Mouse (Mus musculus) brain, embryonic 14.5 days (tissue): ENCODE data around the gene Lypd6. TPM values are rescaled to one million over a fixed set of nuclear protein-coding genes. Genes with fewer than 3 reads are reported as not detected.

Experiments used
- DNase-seq: peaks from one replicate; pipeline ENCODE4 v3.0.0-alpha.2; 2011; ENCODE audit warnings: low read depth
- CTCF ChIP-seq: fragments of 200-500 bp; IDR thresholded peaks from 2 replicates; pipeline ENCODE4 v1.5.1; 2012; ENCODE audit warnings: inconsistent platforms, mild to moderate bottlenecking, moderate library complexity, borderline replicate concordance; ENCODE audit not compliant: insufficient read depth, insufficient read length; ENCODE audit errors: extremely low read depth
- POLR2A ChIP-seq: fragments of 200-500 bp; IDR thresholded peaks from 2 replicates; pipeline ENCODE4 v1.6.1; 2012; ENCODE audit warnings: mild to moderate bottlenecking, inconsistent platforms, borderline replicate concordance; ENCODE audit not compliant: poor library complexity, insufficient read depth, insufficient read length, severe bottlenecking; ENCODE audit errors: extremely low read depth
- polyA plus RNA-seq: library from polyadenylated mRNA; depleted of rRNA; stranded (reverse); fragments of >200 nt; gene quantifications from 2 replicates; pipeline ENCODE4 v1.2.3, GENCODE M21; 2012

The Lypd6 gene
- polyA plus RNA-seq, 1 experiment, result 7.6 TPM

DNA sequence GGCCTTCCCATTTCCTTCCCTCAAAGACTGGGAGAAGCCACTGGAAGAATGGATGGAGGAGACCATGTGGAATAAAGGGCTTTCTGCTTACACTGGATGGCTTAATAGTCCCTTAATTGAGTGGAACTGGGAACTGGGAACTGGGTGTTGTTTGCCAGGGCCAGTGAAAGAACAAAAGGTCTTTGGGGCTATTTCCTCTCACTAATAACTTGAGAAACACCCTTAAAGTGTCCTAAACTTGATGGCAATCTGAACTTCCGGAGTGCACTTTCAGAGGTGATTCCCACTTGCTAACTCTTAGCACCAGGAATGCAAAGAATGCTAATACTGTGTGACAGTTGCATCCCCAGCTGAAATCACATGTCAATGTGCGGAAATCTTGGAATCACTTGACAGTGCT is 85.2 kb downstream of the Lypd6 start:
- no peak for DNase-seq
- TF ChIP-seq CTCF (no peak), POLR2A (no peak)

DNA sequence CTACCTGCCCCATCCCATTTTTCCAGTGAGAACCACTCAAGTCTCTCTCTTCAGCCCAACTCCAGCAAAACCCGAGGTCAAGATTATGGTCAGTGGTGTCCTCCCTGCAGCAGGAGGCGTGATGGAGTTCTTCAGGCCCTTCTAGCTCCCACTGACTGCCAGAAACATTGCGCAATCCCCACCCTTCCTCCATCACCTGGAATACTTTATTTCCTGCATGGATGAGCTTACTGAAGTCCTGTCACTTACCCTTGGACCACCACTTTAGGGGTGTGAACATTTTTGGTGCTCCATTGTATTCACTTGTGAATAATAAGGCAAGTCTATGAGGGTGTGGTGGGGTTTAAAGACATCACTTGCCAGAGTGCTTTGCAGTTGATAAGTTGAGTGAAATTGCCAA is 85.7 kb downstream of the Lypd6 start:
- no peak for TF ChIP-seq POLR2A
- no peak for TF ChIP-seq CTCF

DNA sequence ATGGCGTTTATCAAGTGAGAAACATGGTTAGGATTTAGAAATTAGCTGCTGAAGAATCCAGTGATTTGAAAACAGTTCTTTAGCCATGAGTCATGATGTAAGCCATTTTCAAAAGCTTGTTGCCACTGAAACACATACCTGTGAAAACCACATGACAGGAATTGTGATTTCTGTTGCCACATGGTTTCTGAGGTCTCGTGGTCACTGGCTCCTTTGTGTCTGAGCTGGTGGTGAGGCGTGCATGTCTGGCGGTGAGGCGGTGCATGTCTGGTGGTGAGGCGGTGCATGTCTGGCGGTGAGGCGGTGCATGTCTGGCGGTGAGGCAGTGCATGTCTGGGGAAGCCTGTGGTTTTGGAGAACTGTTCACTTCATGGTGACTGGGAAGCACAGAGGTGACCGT is 89.8 kb downstream of the Lypd6 start:
- DNase-seq, result no peak

More for the DNA sequence above, 85.7 kb downstream of the Lypd6 start:
- no peak for DNase-seq

DNA sequence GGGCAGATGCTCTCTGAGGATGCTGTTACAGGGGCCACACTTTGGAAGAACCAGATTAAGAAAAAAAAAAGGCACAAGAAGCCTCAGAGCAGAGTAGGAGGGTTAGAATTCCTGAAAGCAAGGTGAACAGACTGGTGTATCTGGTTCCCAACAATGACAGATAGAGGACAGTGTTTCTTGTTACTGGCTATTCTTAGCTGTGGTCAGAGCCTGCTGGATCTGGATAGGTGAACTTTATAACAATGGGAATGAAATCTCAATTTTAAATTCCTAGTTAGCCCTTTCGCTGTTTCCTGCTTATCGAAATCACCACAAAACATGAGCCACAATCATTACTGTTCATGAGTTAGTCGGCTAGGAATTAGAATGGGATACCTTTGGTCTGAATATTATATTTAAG is 93.8 kb downstream of the Lypd6 start:
- no peak for DNase-seq
- no peak for TF ChIP-seq CTCF
- no peak for TF ChIP-seq POLR2A

More for the DNA sequence above, 89.8 kb downstream of the Lypd6 start:
- TF ChIP-seq POLR2A, result no peak
- TF ChIP-seq CTCF, result no peak

DNA sequence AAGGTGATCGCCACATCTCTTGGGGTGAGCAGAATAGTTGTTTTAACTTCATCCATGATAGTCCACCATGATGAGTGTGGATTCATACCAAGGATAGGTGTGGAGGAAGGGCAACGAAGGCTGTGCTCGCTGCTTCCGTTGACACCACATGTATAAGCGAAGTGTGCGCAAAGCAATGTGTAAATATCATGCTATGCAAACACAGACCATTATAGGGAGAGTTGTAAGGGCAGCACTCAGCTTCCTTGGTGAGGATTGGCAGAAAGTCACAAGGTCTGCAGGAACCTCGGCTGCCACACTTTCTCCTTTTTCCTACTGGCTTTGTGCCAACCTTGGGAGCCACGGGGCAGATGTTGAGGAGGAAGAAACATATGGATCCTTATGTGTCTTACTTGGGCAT is 97.4 kb downstream of the Lypd6 start:
- TF ChIP-seq POLR2A, result no peak
- no peak for TF ChIP-seq CTCF
- DNase-seq, result no peak

GRCm38 (mm10) chr2:50165277-50165676 is 99.0 kb downstream of the Lypd6 start:
- no peak for DNase-seq
- TF ChIP-seq POLR2A (no peak), CTCF (no peak)

- TF ChIP-seq CTCF, result no peak
- no peak for TF ChIP-seq POLR2A
- no peak for DNase-seq
These were observed 99.9 kb downstream of the Lypd6 start for GRCm38 (mm10) chr2:50166082-50166481.

GRCm38 (mm10) chr2:50173730-50174528 is 107.7 kb downstream of the Lypd6 start:
- peak; percentile 59 for DNase-seq

GRCm38 (mm10) chr2:50175709-50176108 is 109.5 kb downstream of the Lypd6 start:
- TF ChIP-seq POLR2A, result no peak
- TF ChIP-seq CTCF, result no peak
- no peak for DNase-seq

More at GRCm38 (mm10) chr2:50173730-50174528, 107.7 kb downstream of the Lypd6 start:
- no peak for TF ChIP-seq CTCF
- TF ChIP-seq POLR2A, result no peak

- TF ChIP-seq CTCF (no peak), POLR2A (no peak)
- DNase-seq, result peak; percentile 69
These were observed 112.9 kb downstream of the Lypd6 start for GRCm38 (mm10) chr2:50179164-50179563.

DNA sequence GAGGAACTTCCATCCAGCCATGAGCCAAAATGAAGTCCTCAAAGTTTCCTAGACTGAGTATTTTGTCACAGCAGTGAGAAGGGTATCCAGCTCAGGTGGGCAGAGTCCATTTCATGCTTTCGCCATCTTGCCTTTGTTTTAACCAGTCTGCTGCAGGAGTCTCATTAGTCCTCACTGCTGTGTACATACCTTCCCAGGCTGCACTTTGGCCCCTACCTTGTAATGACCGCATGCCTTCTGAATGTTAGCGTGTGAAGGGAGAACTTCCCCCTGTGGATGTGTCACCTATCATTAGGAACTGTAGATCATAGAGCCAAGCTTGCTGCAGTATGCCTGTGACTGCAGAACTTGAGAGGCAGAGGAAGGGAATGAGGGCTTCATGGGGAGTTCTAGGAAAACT is 114.2 kb downstream of the Lypd6 start:
- DNase-seq, result no peak
- TF ChIP-seq POLR2A, result no peak
- TF ChIP-seq CTCF, result no peak

DNA sequence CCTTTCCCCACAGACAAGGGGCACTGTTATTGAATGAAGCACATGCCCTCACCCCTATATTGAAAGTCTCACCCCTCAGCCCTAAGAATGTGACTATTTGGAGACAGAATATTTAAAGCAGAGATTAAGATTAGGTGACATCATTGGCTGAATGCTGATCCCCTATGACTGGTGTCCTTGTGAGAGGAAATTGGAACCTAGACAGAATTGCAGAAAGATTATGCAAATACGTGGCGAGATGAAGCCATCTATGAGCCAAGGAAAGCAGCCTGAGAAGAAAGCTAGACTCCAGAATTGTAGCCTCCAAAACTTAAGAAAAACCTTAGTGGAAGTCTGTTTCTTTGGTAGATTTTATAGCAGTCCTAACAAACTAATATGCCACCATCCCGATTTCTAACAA is 115.1 kb downstream of the Lypd6 start:
- TF ChIP-seq POLR2A, result no peak
- no peak for TF ChIP-seq CTCF
- no peak for DNase-seq
